16 mouse cellular contexts compared by ENCODE assay signal in the genomic region with DNA sequence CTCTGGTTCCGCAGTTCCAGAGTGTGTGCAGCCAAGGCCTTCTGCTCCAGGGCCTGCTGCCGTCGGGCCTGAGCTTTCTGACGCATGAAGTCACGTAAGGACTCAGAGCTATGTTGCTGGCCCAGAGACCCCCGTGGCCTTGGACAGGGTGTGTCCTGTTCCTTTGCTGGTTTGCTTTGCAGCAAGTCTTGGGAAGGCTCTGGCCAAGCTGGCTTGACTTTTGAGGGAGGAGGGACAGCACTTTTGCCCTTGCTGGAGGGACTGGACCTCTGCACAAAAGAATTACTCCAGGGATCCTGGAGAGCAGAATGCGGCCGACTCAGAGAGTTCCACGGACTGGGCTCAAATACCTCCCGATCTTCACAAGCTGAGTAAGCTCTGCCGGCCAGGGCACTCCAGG. TPM values are rescaled to one million over a fixed set of nuclear protein-coding genes. Genes with fewer than 3 reads are reported as not detected.
"Had no signal": no experiment of that assay in that cellular context is flagged by ENCODE, and none has a peak within 500 bp of the region (broad histone marks: within the 10 kb centered on the region; RNA-seq: fewer than 3 reads in every experiment).

No protein-coding gene starts in this region.

- H3K4me3 ChIP-seq: limb, embryonic 12.5 days; liver, embryonic 13.5 days; lung, embryonic 15.5 days; megakaryocyte, embryonic 14.5 days; midbrain, embryonic 12.5 days had no signal

- H3K27me3 ChIP-seq: limb, embryonic 12.5 days; liver, embryonic 13.5 days; lung, embryonic 15.5 days; midbrain, embryonic 12.5 days had no signal

- DNase-seq: kidney, postnatal 36 days; layer of hippocampus, adult 9-11 months; layer of hippocampus, postnatal 36 days; liver; liver, embryonic 13.5 days; liver, postnatal 0 days; lung, postnatal 14 days; right cerebral cortex, adult 18-20 months; right cerebral cortex, postnatal 25 days; thymus, postnatal 36 days had no signal

- H3K36me3 ChIP-seq: limb, embryonic 12.5 days; liver, embryonic 13.5 days; lung, embryonic 15.5 days; midbrain, embryonic 12.5 days had no signal

RNA-seq across cellular contexts. Expression of gene Ccdc187, which starts 13.8 kb away (rescaled TPM):
- polyA plus RNA-seq: kidney, postnatal 0 days; limb, embryonic 12.5 days; liver, postnatal 0 days; macrophage had no signal
